Mouse (Mus musculus) kidney, embryonic 14.5 days (tissue): ENCODE measurements at regions not wholly inside any gene's neighbourhood (a gene's known extent, or its start where the extent isn't known, plus 50 kb on each side); places are given as distances from the start of the nearest gene placed in this dataset.

ENCODE experiments used
- ATAC-seq: fragments of 200-750 bp; cut with Nextera tagmentation; 2 replicates; pipeline ENCODE4 v1.8.0; 2017; ENCODE audit warnings: moderate number of reproducible peaks, mild to moderate bottlenecking, moderate TSS enrichment, moderate library complexity; ENCODE audit not compliant: low FRiP score, low TSS enrichment
- H3K27ac ChIP-seq: fragments of 300-500 bp; sonication (generic); 2 replicates; pipeline ENCODE4 v1.5.1; 2014; ENCODE audit warnings: low read depth, mild to moderate bottlenecking, low read length, moderate library complexity, mixed read lengths
- H3K27me3 ChIP-seq: fragments of 300-500 bp; sonication (generic); 2 replicates; pipeline ENCODE4 v1.6.1; 2014; ENCODE audit warnings: mild to moderate bottlenecking, low read length; ENCODE audit not compliant: control insufficient read depth, insufficient read depth
- H3K36me3 ChIP-seq: fragments of 300-500 bp; sonication (generic); 2 replicates; pipeline ENCODE4 v1.6.1; 2014; ENCODE audit warnings: low read length, mixed read lengths; ENCODE audit not compliant: control insufficient read depth, insufficient read depth
- H3K4me1 ChIP-seq: fragments of 300-500 bp; sonication (generic); 2 replicates; pipeline ENCODE4 v1.6.1; 2014; ENCODE audit warnings: low read length, mixed read lengths; ENCODE audit not compliant: control insufficient read depth, insufficient read depth
- H3K4me2 ChIP-seq: fragments of 300-500 bp; sonication (generic); replicated peaks from 2 replicates; pipeline ENCODE4 v1.6.1; 2014; ENCODE audit warnings: low read depth, mild to moderate bottlenecking, low read length
- H3K4me3 ChIP-seq: fragments of 300-500 bp; sonication (generic); 2 replicates; pipeline ENCODE4 v1.5.1; 2014; ENCODE audit warnings: mild to moderate bottlenecking, low read length
- H3K9ac ChIP-seq: fragments of 300-500 bp; sonication (generic); 2 replicates; pipeline ENCODE4 v1.6.1; 2014; ENCODE audit warnings: low read depth, mild to moderate bottlenecking, low read length, moderate library complexity
- H3K9me3 ChIP-seq: fragments of 300-500 bp; sonication (generic); 2 replicates; pipeline ENCODE4 v1.6.1; 2016; ENCODE audit warnings: low read length; ENCODE audit not compliant: control insufficient read depth
- WGBS: fragments of 180-500 bp; shearing (Covaris S2); extraction: QIAGEN DNeasy Blood & Tissue Kit; methylation state at CpG from one replicate; pipeline ENCODE4 v1.1.7; 2014; 5-methylcytosine and 5-hydroxymethylcytosine counted together

DNA sequence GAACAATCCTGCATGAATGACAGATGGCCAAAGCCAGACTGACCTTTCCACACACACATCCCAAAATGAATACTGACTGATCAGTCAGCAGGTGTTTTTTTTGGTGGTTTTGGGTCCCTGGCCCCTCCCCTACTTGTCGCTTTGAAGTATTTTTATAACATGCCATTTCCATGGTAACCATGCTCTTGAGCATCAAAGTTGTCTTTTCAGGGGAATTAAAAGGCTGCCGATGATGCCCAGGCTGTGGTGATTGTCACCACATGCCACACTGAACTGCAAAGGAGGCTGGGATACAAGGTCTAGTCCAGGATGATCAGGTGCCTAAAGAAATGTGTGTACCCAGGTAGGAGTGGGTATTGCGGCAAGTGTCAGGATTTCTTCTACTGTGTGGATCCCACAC is 92.3 kb upstream of the Frmd4a start:
- Histone ChIP-seq H3K27me3 (no peaks in the 10 kb centered on the region), H3K27ac (no peak overlapping the region), H3K4me1 (no peaks in the 10 kb centered on the region), H3K4me2 (no peak overlapping the region), H3K9me3 (no peaks in the 10 kb centered on the region), H3K9ac (no peak overlapping the region), H3K36me3 (no peaks in the 10 kb centered on the region), H3K4me3 (no peak overlapping the region)
- no peak for ATAC-seq
- 71% methylated on average over 3 of the region's 3 CpGs for WGBS

DNA sequence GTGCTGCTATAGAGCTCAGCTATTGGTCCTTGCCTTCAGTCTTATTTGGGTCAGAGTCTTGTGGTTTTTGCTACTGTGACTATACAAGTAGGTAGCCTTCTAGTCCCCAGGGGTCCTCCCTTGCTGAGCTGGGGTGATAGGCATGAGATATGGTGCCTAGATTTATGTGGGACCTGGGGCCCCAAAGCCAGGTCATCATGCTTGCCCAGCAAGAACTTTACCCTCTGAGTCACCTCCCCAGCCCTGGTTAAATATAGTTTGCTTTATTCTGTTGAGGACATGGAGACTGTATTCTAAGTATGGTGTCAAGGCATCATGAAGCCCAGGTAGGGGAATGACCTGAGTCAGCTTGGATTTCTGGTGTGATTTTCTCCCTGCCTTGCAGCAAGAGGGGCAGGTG is 91.4 kb upstream of the Frmd4a start:
- Histone ChIP-seq H3K36me3 (no peaks in the 10 kb centered on the region), H3K4me3 (no peak overlapping the region), H3K9ac (no peak overlapping the region), H3K9me3 (no peaks in the 10 kb centered on the region), H3K27me3 (no peaks in the 10 kb centered on the region), H3K4me1 (no peaks in the 10 kb centered on the region), H3K4me2 (no peak overlapping the region), H3K27ac (no peak overlapping the region)
- ATAC-seq = no peak

DNA sequence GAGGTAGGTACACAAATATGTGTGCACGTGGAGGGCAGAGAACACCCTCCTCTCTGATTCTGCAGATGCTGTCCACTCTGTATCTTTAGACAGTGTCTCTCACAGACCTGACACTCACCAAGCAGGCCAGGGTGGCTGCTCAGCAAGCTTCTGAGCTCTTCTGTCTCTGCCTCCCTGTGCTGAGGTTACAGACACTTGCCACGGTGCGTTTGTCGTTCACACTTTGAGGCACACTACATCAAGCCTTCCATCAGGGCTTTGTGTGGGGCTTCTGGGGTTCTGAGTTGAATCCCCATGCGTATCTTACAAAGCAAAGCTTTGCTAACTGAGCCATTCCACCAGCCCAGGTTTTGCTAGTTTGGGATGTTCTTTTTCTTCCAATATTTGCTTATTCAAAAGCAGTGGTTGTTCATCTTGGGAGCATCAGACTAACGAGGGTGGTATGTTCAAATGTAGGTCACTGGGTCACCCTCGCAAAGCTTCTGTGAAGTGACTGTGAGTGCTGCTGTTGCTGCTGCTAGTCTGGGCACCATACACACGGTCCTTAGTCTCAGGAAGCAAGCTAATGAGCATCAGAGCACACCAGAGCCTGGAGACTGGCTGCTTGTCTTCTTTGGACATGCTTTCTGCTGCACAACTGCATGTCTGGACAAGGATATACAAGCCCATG is 90.2 kb upstream of the Frmd4a start:
- WGBS = 63% methylated on average over 8 of the region's 8 CpGs
- no peak for ATAC-seq
- no peaks in the 10 kb centered on the region for H3K36me3 ChIP-seq
- H3K27ac ChIP-seq = no peak overlapping the region
- H3K9me3 ChIP-seq = no peaks in the 10 kb centered on the region
- no peak overlapping the region for H3K4me3 ChIP-seq
- H3K9ac ChIP-seq = no peak overlapping the region
- no peaks in the 10 kb centered on the region for H3K4me1 ChIP-seq
- no peaks in the 10 kb centered on the region for H3K27me3 ChIP-seq
- H3K4me2 ChIP-seq = no peak overlapping the region

DNA sequence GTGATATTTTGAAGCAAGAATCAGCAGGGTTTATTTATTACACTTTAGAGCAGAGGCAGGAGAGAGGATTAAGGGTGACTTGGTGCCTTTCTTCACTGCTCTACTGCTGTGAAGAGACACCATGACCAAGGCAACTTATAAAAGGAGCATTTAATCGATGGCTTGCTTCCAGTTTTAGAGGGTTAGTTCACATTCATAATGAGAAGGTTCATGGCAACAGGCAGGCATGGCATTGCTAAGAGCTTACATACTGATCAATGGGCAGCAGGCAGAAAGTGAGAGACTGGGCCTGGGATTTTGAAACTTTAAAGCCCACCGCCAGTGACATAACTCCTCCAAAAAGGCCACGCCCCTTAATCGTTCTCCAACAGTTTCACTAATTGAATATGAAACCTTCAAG is 89.7 kb upstream of the Frmd4a start:
- Histone ChIP-seq H3K36me3 (no peaks in the 10 kb centered on the region), H3K9me3 (no peaks in the 10 kb centered on the region), H3K4me3 (no peak overlapping the region), H3K27ac (no peak overlapping the region), H3K27me3 (no peaks in the 10 kb centered on the region), H3K4me2 (no peak overlapping the region), H3K4me1 (no peaks in the 10 kb centered on the region), H3K9ac (no peak overlapping the region)
- 84% methylated on average over 4 of the region's 4 CpGs for WGBS
- no peak for ATAC-seq

DNA sequence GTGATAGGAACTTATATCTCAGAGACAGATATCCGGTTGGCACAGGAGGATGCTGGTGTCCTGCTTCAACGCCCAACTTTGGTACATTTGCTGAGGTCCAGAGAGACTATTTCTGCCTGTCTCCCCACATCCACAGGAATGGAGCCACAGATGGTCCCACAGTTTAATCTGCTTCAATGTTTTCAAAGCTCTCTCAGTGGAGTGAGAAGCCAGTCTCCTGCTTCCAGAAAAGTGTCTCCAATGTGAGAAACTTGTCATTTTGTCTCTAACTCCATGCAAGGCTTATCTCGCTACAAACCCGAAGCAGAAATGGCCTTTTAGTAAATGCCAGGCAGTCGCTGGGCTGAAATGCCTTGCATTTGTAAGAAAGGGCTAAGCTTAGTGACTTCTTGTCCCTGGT is 86.9 kb upstream of the Frmd4a start:
- H3K27ac ChIP-seq = no peak overlapping the region
- WGBS = 87% methylated on average over 5 of the region's 5 CpGs
- ATAC-seq = no peak
- H3K4me2 ChIP-seq = no peak overlapping the region
- no peaks in the 10 kb centered on the region for H3K4me1 ChIP-seq
- H3K9ac ChIP-seq = no peak overlapping the region
- H3K4me3 ChIP-seq = no peak overlapping the region
- H3K36me3 ChIP-seq = no peaks in the 10 kb centered on the region
- H3K27me3 ChIP-seq = no peaks in the 10 kb centered on the region
- no peaks in the 10 kb centered on the region for H3K9me3 ChIP-seq

DNA sequence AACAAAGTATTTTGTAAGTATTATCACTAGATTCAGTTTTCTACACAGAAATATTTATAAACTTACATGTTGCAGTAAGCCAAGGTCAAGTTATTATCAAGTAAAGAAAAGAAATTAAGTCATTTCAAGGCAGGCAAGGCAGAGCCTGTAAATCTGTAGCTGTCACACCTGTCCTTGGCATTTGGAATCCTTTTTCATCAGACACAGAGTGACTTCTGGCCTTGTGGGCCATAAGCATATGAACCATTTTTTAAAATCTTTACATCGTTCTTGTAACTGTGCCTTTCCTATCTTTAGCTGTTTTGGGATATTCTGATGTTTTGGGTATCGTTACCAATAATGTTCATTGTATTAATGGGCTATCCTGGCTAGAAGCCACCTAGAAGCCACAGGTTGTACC is 76.7 kb upstream of the Frmd4a start:
- H3K27me3 ChIP-seq = no peaks in the 10 kb centered on the region
- no peak overlapping the region for H3K27ac ChIP-seq
- no peak for ATAC-seq
- no peaks in the 10 kb centered on the region for H3K4me1 ChIP-seq
- no peak overlapping the region for H3K4me2 ChIP-seq
- H3K9me3 ChIP-seq = no peaks in the 10 kb centered on the region
- no peak overlapping the region for H3K4me3 ChIP-seq
- no peaks in the 10 kb centered on the region for H3K36me3 ChIP-seq
- H3K9ac ChIP-seq = no peak overlapping the region
- WGBS = 89% methylated on average over 2 of the region's 2 CpGs

DNA sequence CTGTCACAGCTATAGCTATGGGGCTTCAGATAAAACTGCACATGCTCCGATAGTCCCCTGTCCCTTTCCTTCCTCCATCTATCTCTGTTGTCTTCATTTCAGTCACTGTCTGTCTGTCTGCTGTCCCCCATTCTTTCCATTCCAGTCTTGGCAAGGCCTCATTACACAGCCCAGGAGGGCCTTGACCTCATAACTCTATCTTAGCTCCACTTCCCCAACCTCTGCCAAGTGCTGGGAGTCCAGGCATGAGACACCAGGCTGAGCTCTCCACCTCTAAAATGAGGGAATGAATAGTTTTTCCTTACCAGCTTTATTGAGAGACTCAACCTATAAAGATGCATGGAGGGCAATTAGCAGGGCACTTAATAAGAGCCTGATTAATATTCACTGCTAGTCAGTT is 76.0 kb upstream of the Frmd4a start:
- H3K36me3 ChIP-seq = no peaks in the 10 kb centered on the region
- WGBS = 84% methylated on average over 1 of the region's 1 CpGs

DNA sequence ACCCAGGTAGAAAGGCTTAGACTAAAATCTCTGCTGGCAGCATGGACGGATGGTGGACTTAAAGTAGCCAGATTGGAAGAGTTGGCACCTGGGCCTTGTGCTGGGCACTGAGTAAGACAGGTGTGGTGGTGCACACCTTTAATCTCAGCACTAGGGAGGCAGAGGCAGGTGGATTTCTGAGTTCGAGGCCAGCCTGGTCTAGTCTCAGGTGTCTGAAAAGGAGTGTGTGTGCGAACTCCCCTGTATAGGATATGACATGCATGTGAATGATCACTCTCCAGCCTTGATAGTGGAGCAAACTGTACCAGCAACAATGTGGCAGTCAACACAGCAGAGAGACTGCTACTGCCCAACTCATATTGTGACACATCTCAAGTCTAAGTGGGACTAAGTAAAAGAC is 70.1 kb upstream of the Frmd4a start:
- H3K36me3 ChIP-seq = no peaks in the 10 kb centered on the region
- no peak overlapping the region for H3K9ac ChIP-seq
- H3K9me3 ChIP-seq = no peaks in the 10 kb centered on the region
- ATAC-seq = no peak
- H3K4me2 ChIP-seq = no peak overlapping the region
- WGBS = 91% methylated on average over 3 of the region's 3 CpGs
- no peaks in the 10 kb centered on the region for H3K27me3 ChIP-seq
- no peak overlapping the region for H3K4me3 ChIP-seq
- no peaks in the 10 kb centered on the region for H3K4me1 ChIP-seq
- no peak overlapping the region for H3K27ac ChIP-seq

More for the DNA sequence above, 76.0 kb upstream of the Frmd4a start:
- Histone ChIP-seq H3K27ac (no peak overlapping the region), H3K9me3 (no peaks in the 10 kb centered on the region), H3K4me1 (no peaks in the 10 kb centered on the region), H3K4me3 (no peak overlapping the region), H3K27me3 (no peaks in the 10 kb centered on the region), H3K9ac (no peak overlapping the region), H3K4me2 (no peak overlapping the region)
- no peak for ATAC-seq

DNA sequence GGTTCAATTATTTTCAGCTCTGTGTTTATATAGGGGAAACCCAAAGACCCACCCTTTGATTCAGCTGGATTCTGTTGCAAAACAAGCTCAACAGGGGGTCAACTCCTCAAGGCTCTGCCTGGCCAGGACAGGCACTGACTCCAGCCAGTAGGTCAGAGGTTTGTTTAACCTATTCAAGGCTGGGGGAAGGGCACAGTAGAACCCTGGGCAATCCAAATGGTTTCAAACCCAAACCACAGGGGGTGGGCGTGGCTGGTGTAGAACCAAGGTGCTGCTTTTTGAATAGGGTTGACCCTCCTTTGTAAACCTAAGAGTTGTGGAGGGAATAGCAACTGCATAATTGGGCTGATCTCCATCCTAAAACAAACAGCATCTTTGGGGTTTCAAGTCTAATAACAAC is 69.2 kb upstream of the Frmd4a start:
- Histone ChIP-seq H3K27ac (no peak overlapping the region), H3K4me2 (no peak overlapping the region), H3K4me1 (no peaks in the 10 kb centered on the region), H3K27me3 (no peaks in the 10 kb centered on the region), H3K9me3 (no peaks in the 10 kb centered on the region), H3K4me3 (no peak overlapping the region), H3K9ac (no peak overlapping the region), H3K36me3 (no peaks in the 10 kb centered on the region)
- no peak for ATAC-seq
- 38% methylated on average over 1 of the region's 1 CpGs for WGBS
